Mouse (Mus musculus): ENCODE measurements around the gene Ank2. TPM values are rescaled to one million over a fixed set of nuclear protein-coding genes. Genes with fewer than 3 reads are reported as not detected.

The Ank2 gene
- total and polyA plus RNA-seq, 2 experiments from 2014 or later = 160 to 575 TPM

- no peak for TF ChIP-seq CTCF (IDR thresholded peaks at IDR 0.05; ENCODE audit: low read depth)
- 63% methylated on average over 10 of the region's 10 CpGs for WGBS
- no peak overlapping the region for H3K4me2 ChIP-seq (ENCODE audit: low read depth)
- H3K9ac ChIP-seq = no peak overlapping the region
- DNase-seq = peak; percentile 28
- H3K4me3 ChIP-seq (ENCODE audit: low read depth, low read length) = no peak overlapping the region
- no peak overlapping the region for H3K27ac ChIP-seq (ENCODE audit: low read depth, low read length)
- H3K36me3 ChIP-seq (ENCODE audit: insufficient read depth) = peaks cover 16% of the 10 kb centered on the region
- H3K9me3 ChIP-seq (ENCODE audit: low read length) = no peaks in the 10 kb centered on the region
- H3K27me3 ChIP-seq (ENCODE audit: insufficient read depth, low read length) = no peaks in the 10 kb centered on the region
- peak; percentile 42 for ATAC-seq
- H3K4me1 ChIP-seq (ENCODE audit: insufficient read depth) = no peaks in the 10 kb centered on the region
Measured at GRCm38 (mm10) chr3:126918805-126919473, 580.2 kb downstream of the Ank2 start.

- DNase-seq (no peak), ATAC-seq (no peak)
- H3K4me3 ChIP-seq (ENCODE audit: low read depth, low read length) = no peak overlapping the region
- no peaks in the 10 kb centered on the region for H3K27me3 ChIP-seq (ENCODE audit: insufficient read depth, low read length)
- H3K4me1 ChIP-seq (ENCODE audit: insufficient read depth) = no peaks in the 10 kb centered on the region
- no peak overlapping the region for H3K4me2 ChIP-seq (ENCODE audit: low read depth)
- no peak overlapping the region for H3K27ac ChIP-seq (ENCODE audit: low read depth, low read length)
- H3K9ac ChIP-seq = no peak overlapping the region
- no peaks in the 10 kb centered on the region for H3K9me3 ChIP-seq (ENCODE audit: low read length)
- no peak for TF ChIP-seq CTCF (IDR thresholded peaks at IDR 0.05; ENCODE audit: low read depth)
- no peaks in the 10 kb centered on the region for H3K36me3 ChIP-seq (ENCODE audit: insufficient read depth)
Measured at GRCm38 (mm10) chr3:126916381-126916780, 582.8 kb downstream of the Ank2 start.

- no peaks in the 10 kb centered on the region for H3K27me3 ChIP-seq (ENCODE audit: insufficient read depth, low read length)
- H3K27ac ChIP-seq (ENCODE audit: low read depth, low read length) = no peak overlapping the region
- H3K9ac ChIP-seq = no peak overlapping the region
- H3K36me3 ChIP-seq (ENCODE audit: insufficient read depth) = no peaks in the 10 kb centered on the region
- TF ChIP-seq CTCF (IDR thresholded peaks at IDR 0.05; ENCODE audit: low read depth) = peak; percentile 89
- H3K4me3 ChIP-seq (ENCODE audit: low read depth, low read length) = no peak overlapping the region
- no peaks in the 10 kb centered on the region for H3K4me1 ChIP-seq (ENCODE audit: insufficient read depth)
- WGBS = 10% methylated on average over 3 of the region's 3 CpGs
- no peaks in the 10 kb centered on the region for H3K9me3 ChIP-seq (ENCODE audit: low read length)
- no peak overlapping the region for H3K4me2 ChIP-seq (ENCODE audit: low read depth)
- ATAC-seq (peak; percentile 89), DNase-seq (peak; percentile 78)
Measured at GRCm38 (mm10) chr3:126903543-126903942, 595.6 kb downstream of the Ank2 start.

- no peak overlapping the region for H3K9ac ChIP-seq
- H3K4me1 ChIP-seq (ENCODE audit: insufficient read depth) = no peaks in the 10 kb centered on the region
- no peak overlapping the region for H3K4me3 ChIP-seq (ENCODE audit: low read depth, low read length)
- no peaks in the 10 kb centered on the region for H3K36me3 ChIP-seq (ENCODE audit: insufficient read depth)
- DNase-seq (no peak), ATAC-seq (no peak)
- no peaks in the 10 kb centered on the region for H3K27me3 ChIP-seq (ENCODE audit: insufficient read depth, low read length)
- H3K27ac ChIP-seq (ENCODE audit: low read depth, low read length) = no peak overlapping the region
- no peak for TF ChIP-seq CTCF (IDR thresholded peaks at IDR 0.05; ENCODE audit: low read depth)
- WGBS = 60% methylated on average over 4 of the region's 4 CpGs
- H3K4me2 ChIP-seq (ENCODE audit: low read depth) = no peak overlapping the region
- no peaks in the 10 kb centered on the region for H3K9me3 ChIP-seq (ENCODE audit: low read length)
Measured at GRCm38 (mm10) chr3:126886644-126887043, 612.5 kb downstream of the Ank2 start.

- Histone ChIP-seq H3K4me3 (ENCODE audit: low read depth, low read length) (no peak overlapping the region), H3K9me3 (ENCODE audit: low read length) (no peaks in the 10 kb centered on the region), H3K36me3 (ENCODE audit: insufficient read depth) (no peaks in the 10 kb centered on the region), H3K27ac (ENCODE audit: low read depth, low read length) (no peak overlapping the region), H3K27me3 (ENCODE audit: insufficient read depth, low read length) (no peaks in the 10 kb centered on the region), H3K9ac (no peak overlapping the region), H3K4me1 (ENCODE audit: insufficient read depth) (no peaks in the 10 kb centered on the region), H3K4me2 (ENCODE audit: low read depth) (no peak overlapping the region)
- DNase-seq = no peak
- peak; percentile 29; the same call in 1 of the 2 replicates for ATAC-seq
- WGBS = 63% methylated on average over 4 of the region's 4 CpGs
- TF ChIP-seq CTCF (IDR thresholded peaks at IDR 0.05; ENCODE audit: low read depth) = no peak
Measured at GRCm38 (mm10) chr3:126886090-126886489, 613.1 kb downstream of the Ank2 start.

GRCm38 (mm10) chr3:126878233-126878632 lies 620.9 kb downstream of the Ank2 start:
- DNase-seq = no peak
- ATAC-seq = no peak
- Histone ChIP-seq H3K4me1 (ENCODE audit: insufficient read depth) (no peaks in the 10 kb centered on the region), H3K4me3 (ENCODE audit: low read depth, low read length) (no peak overlapping the region), H3K27me3 (ENCODE audit: insufficient read depth, low read length) (no peaks in the 10 kb centered on the region), H3K27ac (ENCODE audit: low read depth, low read length) (no peak overlapping the region), H3K9me3 (ENCODE audit: low read length) (no peaks in the 10 kb centered on the region), H3K4me2 (ENCODE audit: low read depth) (no peak overlapping the region), H3K36me3 (ENCODE audit: insufficient read depth) (no peaks in the 10 kb centered on the region), H3K9ac (no peak overlapping the region)
- 47% methylated on average over 1 of the region's 1 CpGs for WGBS
- TF ChIP-seq CTCF (IDR thresholded peaks at IDR 0.05; ENCODE audit: low read depth) = no peak

MicroRNA genes within 50 kb of the gene (microRNA counts, 519-probe panel; counts per million panel counts)
- microRNA mmu-miR-302a (not detected), microRNA mmu-miR-302b (not detected), microRNA mmu-miR-302c (not detected), microRNA mmu-miR-302d (not detected), microRNA mmu-miR-367 (not detected)

Small RNA genes lying within 50 kb of the gene (microRNA-seq; reads per million reads assigned to microRNA genes)
- gene Gm44494 = 0 reads per million in 2 experiments
- 34.0 to 48.9 reads per million in 2 experiments for gene Mir302a
- gene Mir302b = 25.1 to 39.9 reads per million in 2 experiments
- 3.1 to 7.6 reads per million in 2 experiments for gene Mir302c
- gene Mir302d = 31.7 to 42.6 reads per million in 2 experiments
- gene Mir367 = 0 reads per million in 2 experiments

Other genes with a start within 250 kb of the Ank2 start
- gene Larp7, start 54.0 kb upstream of the Ank2 start, total RNA-seq (2014; rRNA removed) = 23.9 and 27.1 TPM in 2 replicates
- gene Larp7, start 54.0 kb upstream of the Ank2 start, polyA plus RNA-seq (2015; fragmentation: Nextera tagmentation; extraction: Ambion mirVana) = 27.7 and 32.1 TPM in 2 replicates
- 1.8 and 3.8 TPM in 2 replicates for gene Zgrf1, start 54.1 kb upstream of the Ank2 start, total RNA-seq (2014; rRNA removed)
- 0.70 and 1.3 TPM in 2 replicates for gene Zgrf1, start 54.1 kb upstream of the Ank2 start, polyA plus RNA-seq (2015; fragmentation: Nextera tagmentation; extraction: Ambion mirVana)
- gene Neurog2, start 133.8 kb upstream of the Ank2 start, total RNA-seq (2014; rRNA removed) = 5.0 and 9.4 TPM in 2 replicates
- gene Neurog2, start 133.8 kb upstream of the Ank2 start, polyA plus RNA-seq (2015; fragmentation: Nextera tagmentation; extraction: Ambion mirVana) = 2.2 and 2.6 TPM in 2 replicates

All from forebrain, postnatal 0 days (tissue).